Mouse (Mus musculus) cerebellum, postnatal 4 days (tissue): ENCODE measurements around the gene 0610010F05Rik.

Experiments used
- DNase-seq, 2 experiments: peaks; one replicate each; pipeline ENCODE4 v3.0.0; 2022; ENCODE audit warnings: low spot score in 2 of 2, mixed read lengths in 1 of 2

The 0610010F05Rik gene

DNA sequence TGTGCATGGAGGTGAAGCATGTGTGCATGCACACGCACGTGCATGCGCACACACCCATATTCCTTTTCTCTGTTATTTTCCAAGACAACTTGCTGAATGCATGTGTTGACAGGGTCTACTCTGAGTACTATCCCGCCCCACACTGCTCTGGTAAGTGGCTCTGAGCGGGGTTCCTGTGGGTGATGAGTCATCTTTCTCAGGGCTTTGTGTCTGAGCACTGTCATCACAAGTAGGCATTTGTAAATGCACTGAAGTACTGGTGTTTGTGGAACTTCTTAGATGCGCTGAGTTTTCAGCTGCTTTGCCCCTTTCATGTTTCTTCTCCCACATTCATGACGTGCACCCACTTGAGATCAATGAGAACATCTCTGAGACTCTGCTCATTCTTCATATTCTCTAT is 63.3 kb downstream of the 0610010F05Rik start:
- DNase-seq = no peak

DNA sequence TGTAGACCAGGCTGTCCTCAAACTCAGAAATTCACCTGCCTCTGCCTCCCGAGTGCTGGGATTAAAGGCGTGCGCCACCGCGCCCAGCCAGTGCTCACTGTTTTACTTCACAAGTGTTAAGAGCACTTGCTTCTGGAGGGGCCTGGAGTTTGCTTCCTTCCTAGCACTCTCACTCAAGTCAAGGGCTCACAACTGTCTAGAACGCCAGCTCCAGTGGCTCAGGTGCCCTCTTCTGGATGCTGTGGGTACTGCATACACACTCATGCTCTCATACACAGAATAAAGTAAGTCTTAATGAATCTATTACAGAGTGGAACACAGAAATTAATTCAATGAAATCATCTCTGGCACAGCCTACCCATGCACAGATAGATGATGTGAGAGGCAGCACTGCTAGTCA is 67.7 kb downstream of the 0610010F05Rik start:
- peak; percentile 58 to 82 for DNase-seq

DNA sequence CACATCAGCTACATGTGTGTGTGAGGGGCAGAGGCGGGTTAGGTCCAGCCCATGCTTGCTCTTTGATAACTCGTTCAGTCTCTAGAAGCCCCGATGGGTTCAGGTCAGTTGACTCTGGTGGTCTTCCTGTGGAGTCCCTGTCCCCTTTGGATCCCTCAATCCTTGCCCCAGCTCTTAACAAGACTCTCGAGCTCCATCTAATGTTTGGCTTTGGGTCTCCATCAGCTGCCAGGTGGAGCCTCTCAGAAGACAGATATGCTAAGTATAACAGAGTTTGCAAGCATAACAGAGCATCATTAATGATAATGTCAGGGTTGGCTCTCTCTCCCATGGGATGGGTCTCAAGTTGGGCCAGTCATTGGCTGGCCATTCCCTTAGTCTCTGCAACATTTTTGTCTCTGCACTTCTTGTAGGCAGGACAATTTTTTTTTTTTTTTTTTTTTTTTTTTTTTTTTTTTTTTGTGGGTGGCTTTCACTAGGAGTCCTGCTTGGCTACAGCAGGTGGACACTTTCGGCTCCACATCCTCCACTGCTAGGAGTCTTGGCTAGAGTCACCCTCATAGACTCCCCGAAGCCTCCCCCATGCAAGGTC is 76.3 kb downstream of the 0610010F05Rik start:
- no peak for DNase-seq

DNA sequence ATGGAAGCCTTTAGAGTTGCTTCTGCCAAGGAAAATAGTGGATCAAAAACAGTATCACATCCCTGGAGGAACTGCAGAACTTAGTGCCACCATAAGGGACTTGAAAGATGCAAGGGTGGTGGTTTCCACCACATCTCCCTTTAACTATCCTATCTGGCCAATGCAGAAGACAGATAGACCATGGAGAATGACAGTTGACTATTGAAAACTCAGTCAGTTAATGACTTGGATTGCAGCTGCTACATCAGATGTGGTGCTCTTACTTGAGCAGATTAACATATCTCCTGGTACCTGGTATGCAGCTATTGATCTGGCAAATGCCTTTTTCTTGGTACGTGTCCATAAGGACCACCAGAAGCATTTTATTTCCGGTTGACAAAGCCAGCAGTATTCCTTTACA is 96.0 kb downstream of the 0610010F05Rik start:
- no peak for DNase-seq

DNA sequence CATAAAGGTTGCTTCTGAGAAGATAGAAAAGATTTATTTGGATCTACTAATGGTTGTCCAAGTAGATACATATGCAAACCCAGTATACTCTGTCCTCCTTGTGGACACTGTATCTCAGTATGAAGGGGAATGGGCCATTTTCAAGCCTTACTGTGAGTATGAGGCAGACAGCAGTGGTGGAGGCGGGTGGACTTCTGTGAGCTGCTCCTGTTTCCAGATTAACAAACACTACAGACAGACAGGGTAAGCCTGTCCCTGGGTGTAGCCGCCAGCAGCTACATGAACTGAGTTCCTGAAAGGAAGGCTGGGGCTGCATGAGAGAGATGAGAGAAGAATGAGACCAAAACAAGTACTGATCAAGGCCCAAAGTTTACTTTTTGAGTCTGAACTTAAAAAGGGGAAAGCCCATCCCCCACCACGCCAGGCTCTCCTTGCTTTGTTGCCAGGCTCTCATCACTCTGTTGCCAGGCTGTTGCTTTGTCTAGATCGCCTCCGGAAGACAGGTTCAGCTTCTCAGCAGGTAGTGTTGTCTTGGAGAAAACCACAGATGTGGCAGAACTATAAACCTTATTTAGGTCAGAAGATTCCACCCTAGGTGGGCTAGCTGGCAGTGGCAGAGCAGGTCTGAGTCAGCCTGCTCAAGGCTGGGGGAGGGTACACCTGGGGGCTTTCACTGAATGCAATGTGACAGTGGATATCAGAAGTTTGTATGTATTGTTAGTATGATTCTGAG is 112.8 kb downstream of the 0610010F05Rik start, which contains the start of gene 1700093K21Rik:
Gene 1700093K21Rik, minus strand, starts transcription at position 683 of the 733 bp plus-strand sequence.
- DNase-seq = no peak

DNA sequence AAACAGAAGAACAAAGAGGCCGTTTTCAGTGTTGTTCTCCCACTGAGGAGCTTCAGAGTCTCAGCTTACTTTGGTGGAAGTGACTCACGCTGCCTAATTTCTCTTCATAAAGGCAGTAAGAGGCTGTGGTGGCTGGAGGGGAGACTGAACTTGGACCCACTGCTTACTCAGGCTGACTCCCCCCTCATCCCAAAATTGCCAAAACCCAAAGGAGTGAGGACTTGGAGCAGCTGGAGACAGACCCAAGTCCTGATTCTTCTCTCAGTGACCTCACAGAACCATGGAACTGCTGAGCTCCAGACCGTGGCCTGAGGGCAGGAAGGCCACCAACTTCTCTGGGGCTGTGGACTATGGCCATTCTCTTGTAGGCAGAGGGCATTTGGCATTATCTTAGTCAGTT is 114.5 kb downstream of the 0610010F05Rik start:
- DNase-seq = no peak

DNA sequence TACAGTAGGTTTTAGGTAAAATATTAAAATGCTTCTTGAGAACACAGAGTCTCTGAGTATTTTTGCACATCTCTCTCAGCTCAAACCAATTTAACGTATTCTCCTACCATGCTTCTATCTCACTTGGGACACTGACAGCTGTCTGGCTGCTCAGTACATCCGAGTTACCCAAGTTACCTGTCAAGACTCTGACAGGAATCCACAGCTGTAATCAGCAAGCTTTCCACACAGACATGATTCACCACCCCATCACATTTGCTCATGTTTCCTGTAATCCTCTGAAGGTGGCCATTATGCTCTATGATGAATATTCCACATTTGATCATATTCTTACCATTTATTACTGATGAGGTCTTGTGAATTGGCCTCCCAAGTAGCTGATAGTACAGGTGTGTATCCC is 118.1 kb downstream of the 0610010F05Rik start:
- no peak for DNase-seq
